Comparison of ENCODE assay signal across 9 mouse cellular contexts in the genomic region with DNA sequence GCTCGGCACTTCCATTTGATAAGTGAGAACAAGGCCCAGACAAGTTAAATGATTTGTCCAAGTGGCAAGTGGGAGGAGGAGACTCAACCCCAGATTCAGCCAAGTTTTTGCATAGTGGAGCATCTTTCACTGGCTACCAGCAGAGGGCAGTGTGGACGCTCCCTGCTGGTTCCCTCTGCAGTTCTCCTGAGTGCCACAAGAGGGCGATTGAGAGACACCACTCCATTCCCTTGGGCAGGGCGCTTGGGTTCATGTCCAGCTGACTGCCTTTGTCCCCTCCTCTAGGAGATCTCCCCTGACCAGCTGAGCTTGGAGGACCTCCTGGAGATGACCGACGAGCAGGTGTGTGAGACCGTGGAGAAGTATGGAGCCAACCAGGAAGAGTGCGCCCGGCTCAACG.
DNase-seq lines count a peak whose midpoint lies in the region; ATAC-seq and TF ChIP-seq lines count a peak whose summit lies in the region.
"Had no signal": no experiment of that assay in that cellular context is flagged by ENCODE, and none has a peak within 500 bp of the region (broad histone marks: within the 10 kb centered on the region; RNA-seq: fewer than 3 reads in every experiment).

No protein-coding gene starts in this region.

- H3K27me3 ChIP-seq in kidney, embryonic 15.5 days: 0 out of 2 replicates have a peak, but pooled peaks cover 4% of the 10 kb centered on the region
- no peaks in the 10 kb centered on the region for H3K27me3 ChIP-seq in forebrain, embryonic 13.5 days
- H3K27me3 ChIP-seq in stomach, postnatal 0 days (ENCODE audit: control insufficient read depth, insufficient read depth, low read length): no peaks in the 10 kb centered on the region

- no peaks in the 10 kb centered on the region for H3K9me3 ChIP-seq in kidney, embryonic 15.5 days (replicated peaks)
- no peaks in the 10 kb centered on the region for H3K9me3 ChIP-seq in forebrain, embryonic 13.5 days (replicated peaks)
- H3K9me3 ChIP-seq in stomach, postnatal 0 days (ENCODE audit: control insufficient read depth, low read length): no peaks in the 10 kb centered on the region

- no peaks in the 10 kb centered on the region for H3K36me3 ChIP-seq in kidney, embryonic 15.5 days
- H3K36me3 ChIP-seq in forebrain, embryonic 13.5 days (ENCODE audit: poor library complexity, severe bottlenecking): no peaks in the 10 kb centered on the region
- no peaks in the 10 kb centered on the region for H3K36me3 ChIP-seq in stomach, postnatal 0 days (ENCODE audit: control insufficient read depth, insufficient read depth, low read length)

- H3K4me3 ChIP-seq in kidney, embryonic 15.5 days (replicated peaks): no peak overlapping the region
- no peak overlapping the region for H3K4me3 ChIP-seq in forebrain, embryonic 13.5 days
- no peak overlapping the region for H3K4me3 ChIP-seq in stomach, postnatal 0 days (ENCODE audit: low read depth, low read length)
- H3K4me3 ChIP-seq: megakaryocyte, embryonic 14.5 days had no signal

- 69% methylated on average over 10 of the region's 10 CpGs for whole genome bisulfite sequencing in kidney, embryonic 15.5 days
- 78% methylated on average over 10 of the region's 10 CpGs for WGBS in forebrain, embryonic 13.5 days
- 68% methylated on average over 10 of the region's 10 CpGs for WGBS in stomach, postnatal 0 days

- peaks cover 16% of the 10 kb centered on the region for H3K4me1 ChIP-seq in kidney, embryonic 15.5 days
- 0 out of 2 replicates have a peak, but pooled peaks cover 5% of the 10 kb centered on the region for H3K4me1 ChIP-seq in forebrain, embryonic 13.5 days
- H3K4me1 ChIP-seq in stomach, postnatal 0 days (replicated peaks; ENCODE audit: control insufficient read depth, insufficient read depth): no peaks in the 10 kb centered on the region

- ATAC-seq in kidney, embryonic 15.5 days (replicated peaks; ENCODE audit: low FRiP score): no peak
- ATAC-seq in forebrain, embryonic 13.5 days: peak; percentile 19; the same call in 1 of the 2 replicates
- ATAC-seq in stomach, postnatal 0 days (ENCODE audit: low FRiP score, low TSS enrichment): peak; percentile 56

- no peak overlapping the region for H3K4me2 ChIP-seq in kidney, embryonic 15.5 days
- no peak overlapping the region for H3K4me2 ChIP-seq in forebrain, embryonic 13.5 days
- no peak overlapping the region for H3K4me2 ChIP-seq in stomach, postnatal 0 days (replicated peaks; ENCODE audit: low read depth)

- TF ChIP-seq CTCF in stomach, postnatal 0 days (IDR thresholded peaks at IDR 0.05; ENCODE audit: low read depth): peak; percentile 100

- intact Hi-C loops in left cerebral cortex, postnatal 4 days (cut with DNase I): loop anchor here (5.0 to 10.0 kb wide), 2 partner anchors 442 to 560 kb away; no protein-coding TSS in a partner anchor

- TF ChIP-seq EP300 in stomach, postnatal 0 days (optimal IDR thresholded peaks at IDR 0.05): no peak

- no peak overlapping the region for H3K9ac ChIP-seq in kidney, embryonic 15.5 days
- H3K9ac ChIP-seq in forebrain, embryonic 13.5 days: no peak overlapping the region
- no peak overlapping the region for H3K9ac ChIP-seq in stomach, postnatal 0 days (ENCODE audit: low read length)

- no peak overlapping the region for H3K27ac ChIP-seq in kidney, embryonic 15.5 days
- no peak overlapping the region for H3K27ac ChIP-seq in forebrain, embryonic 13.5 days
- H3K27ac ChIP-seq in stomach, postnatal 0 days (replicated peaks): no peak overlapping the region

- DNase-seq in kidney, adult 11 months: peak; percentile 68
- peak; percentile 80 for DNase-seq in brain, adult 2 months (ENCODE audit: low read depth, low spot score)
- peak; percentile 79 for DNase-seq in kidney, adult 18-20 months
- peak; percentile 73 for DNase-seq in left cerebral cortex, postnatal 4 days
- peak; percentile 72 to 77 for DNase-seq in natural killer cell, adult 2 months (ENCODE audit: low spot score in 2 of 2)
- peak; percentile 77 for DNase-seq in stomach, postnatal 0 days (ENCODE audit: low spot score)
